Mouse (Mus musculus): ENCODE data around the gene Arid1b.

Gene Arid1b

GRCm38 (mm10) chr17:5194157-5194916, 200.2 kb downstream of the Arid1b start:
- DNase-seq (ENCODE audit: low read depth), result no peak

GRCm38 (mm10) chr17:5195397-5195796, 201.3 kb downstream of the Arid1b start:
- peak; percentile 48 for DNase-seq (ENCODE audit: low read depth)

GRCm38 (mm10) chr17:5196005-5196404, 201.9 kb downstream of the Arid1b start:
- no peak for DNase-seq (ENCODE audit: low read depth)

- no peak for DNase-seq (ENCODE audit: low read depth)
Observed at GRCm38 (mm10) chr17:5196508-5196907, 202.4 kb downstream of the Arid1b start.

- DNase-seq (ENCODE audit: low read depth), result no peak
Observed at GRCm38 (mm10) chr17:5197083-5197482, 203.0 kb downstream of the Arid1b start.

GRCm38 (mm10) chr17:5197765-5198164, 203.6 kb downstream of the Arid1b start:
- DNase-seq (ENCODE audit: low read depth), result no peak

GRCm38 (mm10) chr17:5198252-5198651, 204.1 kb downstream of the Arid1b start:
- no peak for DNase-seq (ENCODE audit: low read depth)

GRCm38 (mm10) chr17:5198811-5199210, 204.7 kb downstream of the Arid1b start:
- DNase-seq (ENCODE audit: low read depth), result no peak

GRCm38 (mm10) chr17:5200638-5201037, 206.5 kb downstream of the Arid1b start:
- no peak for DNase-seq (ENCODE audit: low read depth)

GRCm38 (mm10) chr17:5201859-5202598, 207.9 kb downstream of the Arid1b start:
- DNase-seq (ENCODE audit: low read depth), result peak; percentile 64

- DNase-seq (ENCODE audit: low read depth), result no peak
Observed at GRCm38 (mm10) chr17:5202756-5203155, 208.6 kb downstream of the Arid1b start.

GRCm38 (mm10) chr17:5203346-5204102, 209.4 kb downstream of the Arid1b start:
- DNase-seq (ENCODE audit: low read depth), result no peak

- DNase-seq (ENCODE audit: low read depth), result no peak
Observed at GRCm38 (mm10) chr17:5204103-5204665, 210.1 kb downstream of the Arid1b start.

GRCm38 (mm10) chr17:5205163-5205581, 211.0 kb downstream of the Arid1b start:
- DNase-seq (ENCODE audit: low read depth), result no peak

- DNase-seq (ENCODE audit: low read depth), result no peak
Observed at GRCm38 (mm10) chr17:5206731-5207130, 212.6 kb downstream of the Arid1b start.

GRCm38 (mm10) chr17:5207881-5208280, 213.7 kb downstream of the Arid1b start:
- DNase-seq (ENCODE audit: low read depth), result no peak

- DNase-seq (ENCODE audit: low read depth), result peak; percentile 53
Observed at GRCm38 (mm10) chr17:5208362-5208761, 214.2 kb downstream of the Arid1b start.

GRCm38 (mm10) chr17:5209076-5209475, 214.9 kb downstream of the Arid1b start:
- no peak for DNase-seq (ENCODE audit: low read depth)

GRCm38 (mm10) chr17:5210101-5210727, 216.1 kb downstream of the Arid1b start:
- DNase-seq (ENCODE audit: low read depth), result no peak

GRCm38 (mm10) chr17:5210891-5211290, 216.8 kb downstream of the Arid1b start:
- no peak for DNase-seq (ENCODE audit: low read depth)

- DNase-seq (ENCODE audit: low read depth), result no peak
Observed at GRCm38 (mm10) chr17:5212166-5212565, 218.0 kb downstream of the Arid1b start.

GRCm38 (mm10) chr17:5213441-5213840, 219.3 kb downstream of the Arid1b start:
- DNase-seq (ENCODE audit: low read depth), result no peak
